Mouse (Mus musculus) embryonic facial prominence, embryonic 13.5 days (tissue): ENCODE data around the gene Khnyn. TPM values are rescaled to one million over a fixed set of nuclear protein-coding genes. Genes with fewer than 3 reads are reported as not detected.

Experiments
- ATAC-seq: fragments of 200-750 bp; cut with Nextera tagmentation; 2 replicates; pipeline ENCODE4 v1.8.0; 2017; ENCODE audit warnings: low read depth; ENCODE audit not compliant: insufficient number of reproducible peaks, insufficient read depth, low FRiP score, low TSS enrichment
- H3K27ac ChIP-seq: fragments of 300-500 bp; sonication (generic); 2 replicates; pipeline ENCODE4 v1.5.1; 2015; ENCODE audit warnings: moderate library complexity, mild to moderate bottlenecking, inconsistent platforms
- H3K27me3 ChIP-seq: fragments of 300-500 bp; sonication (generic); 2 replicates; pipeline ENCODE4 v1.6.1; 2015; ENCODE audit warnings: mild to moderate bottlenecking, inconsistent platforms
- H3K36me3 ChIP-seq: fragments of 300-500 bp; sonication (generic); 2 replicates; pipeline ENCODE4 v1.6.1; 2015; ENCODE audit warnings: mild to moderate bottlenecking, inconsistent platforms
- H3K4me1 ChIP-seq: fragments of 300-500 bp; sonication (generic); 2 replicates; pipeline ENCODE4 v1.6.1; 2015; ENCODE audit warnings: inconsistent platforms
- H3K4me2 ChIP-seq: fragments of 300-500 bp; sonication (generic); 2 replicates; pipeline ENCODE4 v1.6.1; 2015; ENCODE audit warnings: moderate library complexity, mild to moderate bottlenecking, inconsistent platforms
- H3K4me3 ChIP-seq: fragments of 300-500 bp; sonication (generic); 2 replicates; pipeline ENCODE4 v1.5.1; 2015; ENCODE audit warnings: mild to moderate bottlenecking, inconsistent platforms
- H3K9ac ChIP-seq: fragments of 300-500 bp; sonication (generic); 2 replicates; pipeline ENCODE4 v1.6.1; 2015; ENCODE audit warnings: mild to moderate bottlenecking, inconsistent platforms
- H3K9me3 ChIP-seq: fragments of 300-500 bp; sonication (generic); 2 replicates; pipeline ENCODE4 v1.6.1; 2016; ENCODE audit warnings: inconsistent platforms
- WGBS: fragments of 180-500 bp; shearing (Covaris S2); methylation state at CpG from one replicate; pipeline ENCODE4 v1.1.7; 2015; ENCODE audit warnings: mixed read lengths; 5-methylcytosine and 5-hydroxymethylcytosine counted together
- polyA plus RNA-seq: library from polyadenylated mRNA; unstranded; fragments of >200 nt; fragmentation: Nextera tagmentation; extraction: Ambion mirVana; gene quantifications from 2 replicates; pipeline ENCODE4 v1.2.1, GENCODE M21; 2015

Gene Khnyn
- polyA plus RNA-seq, 1 experiment from 2014 or later = 21.0 TPM

- Histone ChIP-seq H3K4me1 (peaks cover 39% of the 10 kb centered on the region), H3K36me3 (peaks cover 45% of the 10 kb centered on the region), H3K9ac (peak overlapping the region; percentile 91), H3K27me3 (no peaks in the 10 kb centered on the region), H3K27ac (peak overlapping the region; percentile 95), H3K4me3 (peak overlapping the region; percentile 77), H3K4me2 (peak overlapping the region; percentile 88), H3K9me3 (no peaks in the 10 kb centered on the region)
- 3% methylated on average over 16 of the region's 16 CpGs for WGBS
- no peak for ATAC-seq
Observed at GRCm38 (mm10) chr14:55885791-55886271, 1.1 kb downstream of the Khnyn start.

DNA sequence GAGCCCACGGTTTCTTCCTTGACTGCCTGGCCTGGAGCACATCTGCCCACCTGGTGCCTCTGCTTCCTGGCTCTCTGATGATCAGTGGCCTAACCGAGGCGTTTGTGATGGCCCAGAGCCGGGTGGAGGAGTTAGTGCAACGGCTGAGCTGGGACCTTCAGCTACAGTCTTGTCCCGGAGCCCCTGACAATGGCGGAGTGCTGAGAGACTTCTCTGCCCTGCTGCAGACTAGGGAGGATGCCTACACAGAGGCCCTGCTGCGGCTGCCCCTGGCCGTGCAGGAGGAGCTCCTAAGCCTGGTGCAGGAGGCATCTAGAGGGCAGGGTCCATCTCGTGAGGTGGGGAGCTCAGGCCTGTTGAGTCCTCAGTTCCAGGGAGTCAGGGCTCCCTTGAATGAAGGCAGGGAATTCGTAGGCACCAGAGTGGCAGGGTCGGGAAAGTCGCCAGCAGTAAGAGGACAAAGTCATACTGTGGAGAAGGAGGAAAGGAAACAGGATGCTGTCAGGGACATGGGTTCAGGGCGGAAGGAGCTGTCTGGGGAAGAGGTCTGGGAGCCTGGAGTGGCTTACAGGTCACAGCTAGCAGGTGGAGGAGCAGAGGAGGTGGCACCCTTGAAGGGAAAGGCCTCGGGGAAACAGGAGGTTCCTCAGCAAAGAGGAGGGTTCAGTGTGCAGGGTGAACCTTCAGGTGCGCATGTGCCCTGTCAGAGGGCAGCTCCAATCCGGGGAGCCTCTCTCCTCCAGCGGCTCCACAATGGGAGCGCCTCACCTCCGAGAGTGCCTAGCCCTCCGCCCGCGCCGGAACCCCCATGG is 2.0 kb downstream of the Khnyn start:
- Histone ChIP-seq H3K27me3 (no peaks in the 10 kb centered on the region), H3K4me2 (peak overlapping the region; percentile 88), H3K4me3 (peak overlapping the region; percentile 77; the same call in 1 of the 2 replicates), H3K27ac (0 out of 2 replicates have a peak overlapping the region, but pooled peaks have one; percentile 39), H3K9ac (peak overlapping the region; percentile 91), H3K4me1 (peaks cover 39% of the 10 kb centered on the region), H3K36me3 (peaks cover 53% of the 10 kb centered on the region), H3K9me3 (no peaks in the 10 kb centered on the region)
- no peak for ATAC-seq
- 82% methylated on average over 24 of the region's 24 CpGs for WGBS

DNA sequence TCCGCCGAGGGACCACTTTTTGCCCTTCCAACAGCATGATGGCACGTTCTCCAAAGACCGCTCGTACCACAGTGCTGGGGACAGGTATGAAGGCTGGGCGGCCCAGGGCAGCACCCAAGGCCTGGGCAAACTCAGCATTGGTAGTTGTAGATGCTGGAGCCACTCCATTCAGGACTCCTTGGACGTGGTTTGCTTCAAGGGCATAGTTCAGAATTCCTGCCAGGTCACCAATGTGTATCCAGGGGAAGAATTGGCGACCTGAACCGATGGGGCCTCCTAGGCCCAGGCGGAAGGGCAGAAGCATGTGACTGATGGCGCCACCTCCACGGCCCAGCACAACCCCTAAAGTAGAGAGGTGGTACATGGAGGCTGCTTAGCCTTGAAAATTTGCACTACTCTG is 12.9 kb downstream of the Khnyn start:
- H3K36me3 ChIP-seq = peaks cover 56% of the 10 kb centered on the region
- no peak overlapping the region for H3K4me2 ChIP-seq
- H3K4me3 ChIP-seq = no peak overlapping the region
- peaks cover 20% of the 10 kb centered on the region for H3K4me1 ChIP-seq
- no peaks in the 10 kb centered on the region for H3K27me3 ChIP-seq
- no peak for ATAC-seq
- no peak overlapping the region for H3K9ac ChIP-seq
- no peaks in the 10 kb centered on the region for H3K9me3 ChIP-seq
- no peak overlapping the region for H3K27ac ChIP-seq
- WGBS = 93% methylated on average over 12 of the region's 12 CpGs

GRCm38 (mm10) chr14:55898947-55899346 is 14.2 kb downstream of the Khnyn start:
- 86% methylated on average over 7 of the region's 7 CpGs for WGBS
- H3K4me1 ChIP-seq = peaks cover 20% of the 10 kb centered on the region
- peak overlapping the region; percentile 32; the same call in 1 of the 2 replicates for H3K9ac ChIP-seq
- no peak for ATAC-seq
- H3K27ac ChIP-seq = peak overlapping the region; percentile 73
- H3K36me3 ChIP-seq = peaks cover 46% of the 10 kb centered on the region
- no peaks in the 10 kb centered on the region for H3K27me3 ChIP-seq
- peak overlapping the region; percentile 74 for H3K4me2 ChIP-seq
- no peaks in the 10 kb centered on the region for H3K9me3 ChIP-seq
- peak overlapping the region; percentile 47; the same call in 1 of the 2 replicates for H3K4me3 ChIP-seq

- Histone ChIP-seq H3K9me3 (no peaks in the 10 kb centered on the region), H3K27me3 (no peaks in the 10 kb centered on the region), H3K4me3 (peak within 1 kb of the TSS; percentile 47), H3K4me1 (peaks cover 20% of the 10 kb centered on the region), H3K36me3 (peaks cover 37% of the 10 kb centered on the region), H3K27ac (peak within 1 kb of the TSS; percentile 73), H3K9ac (peak within 1 kb of the TSS; percentile 77), H3K4me2 (peak within 1 kb of the TSS; percentile 74)
- 2% methylated on average over 39 of the region's 39 CpGs for WGBS
- ATAC-seq = peak; percentile 90
Observed at GRCm38 (mm10) chr14:55899701-55900413, 15.1 kb downstream of the Khnyn start, which contains the start of gene Sdr39u1. Sdr39u1 (minus strand) TSS chr14:55900293.

GRCm38 (mm10) chr14:55900414-55900755 is 15.6 kb downstream of the Khnyn start:
- peak overlapping the region; percentile 73 for H3K27ac ChIP-seq
- 5% methylated on average over 12 of the region's 12 CpGs for WGBS
- H3K4me3 ChIP-seq = peak overlapping the region; percentile 47
- peak overlapping the region; percentile 77 for H3K9ac ChIP-seq
- no peaks in the 10 kb centered on the region for H3K9me3 ChIP-seq
- peaks cover 20% of the 10 kb centered on the region for H3K4me1 ChIP-seq
- peak overlapping the region; percentile 74 for H3K4me2 ChIP-seq
- no peak for ATAC-seq
- peaks cover 32% of the 10 kb centered on the region for H3K36me3 ChIP-seq
- no peaks in the 10 kb centered on the region for H3K27me3 ChIP-seq

DNA sequence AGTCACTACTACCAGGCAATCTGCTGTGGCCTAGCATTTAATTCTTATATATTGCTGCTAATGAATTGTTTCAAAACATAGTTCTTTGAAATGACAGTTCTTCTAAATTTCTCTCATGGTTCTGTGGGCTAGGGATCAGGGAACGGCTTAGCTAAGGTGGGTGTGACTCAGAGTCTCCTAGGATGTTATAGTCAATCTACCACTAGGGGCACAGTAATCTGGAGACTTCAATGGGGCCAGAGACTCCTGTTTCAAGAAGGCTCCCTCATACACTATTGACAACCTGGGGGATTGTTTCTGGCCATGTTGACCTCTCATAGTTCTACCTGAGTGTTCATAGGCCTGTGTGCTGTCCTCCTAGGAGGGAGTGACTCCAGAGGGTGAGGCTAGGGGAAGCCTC is 20.8 kb downstream of the Khnyn start:
- Histone ChIP-seq H3K27ac (no peak overlapping the region), H3K4me1 (peaks cover 8% of the 10 kb centered on the region), H3K9ac (no peak overlapping the region), H3K27me3 (no peaks in the 10 kb centered on the region), H3K36me3 (no peaks in the 10 kb centered on the region), H3K9me3 (no peaks in the 10 kb centered on the region), H3K4me3 (no peak overlapping the region), H3K4me2 (no peak overlapping the region)
- no peak for ATAC-seq
- WGBS = 28% methylated on average over 1 of the region's 1 CpGs

- Histone ChIP-seq H3K4me3 (no peak overlapping the region), H3K36me3 (no peaks in the 10 kb centered on the region), H3K4me2 (no peak overlapping the region), H3K27ac (no peak overlapping the region), H3K9me3 (no peaks in the 10 kb centered on the region), H3K9ac (no peak overlapping the region), H3K4me1 (no peaks in the 10 kb centered on the region), H3K27me3 (no peaks in the 10 kb centered on the region)
- no peak for ATAC-seq
- WGBS = 49% methylated on average over 4 of the region's 4 CpGs
Observed at GRCm38 (mm10) chr14:55913406-55913805, 28.7 kb downstream of the Khnyn start.

- H3K27ac ChIP-seq = no peak overlapping the region
- 0 out of 2 replicates have a peak, but pooled peaks have one; percentile 46 for ATAC-seq
- no peaks in the 10 kb centered on the region for H3K9me3 ChIP-seq
- peak overlapping the region; percentile 38 for H3K4me2 ChIP-seq
- H3K36me3 ChIP-seq = no peaks in the 10 kb centered on the region
- no peak overlapping the region for H3K9ac ChIP-seq
- 37% methylated on average over 14 of the region's 14 CpGs for WGBS
- no peak overlapping the region for H3K4me3 ChIP-seq
- H3K4me1 ChIP-seq = peaks cover 11% of the 10 kb centered on the region; the same call in 1 of the 2 replicates
- H3K27me3 ChIP-seq = no peaks in the 10 kb centered on the region
Observed at GRCm38 (mm10) chr14:55918240-55919082, 33.7 kb downstream of the Khnyn start.

DNA sequence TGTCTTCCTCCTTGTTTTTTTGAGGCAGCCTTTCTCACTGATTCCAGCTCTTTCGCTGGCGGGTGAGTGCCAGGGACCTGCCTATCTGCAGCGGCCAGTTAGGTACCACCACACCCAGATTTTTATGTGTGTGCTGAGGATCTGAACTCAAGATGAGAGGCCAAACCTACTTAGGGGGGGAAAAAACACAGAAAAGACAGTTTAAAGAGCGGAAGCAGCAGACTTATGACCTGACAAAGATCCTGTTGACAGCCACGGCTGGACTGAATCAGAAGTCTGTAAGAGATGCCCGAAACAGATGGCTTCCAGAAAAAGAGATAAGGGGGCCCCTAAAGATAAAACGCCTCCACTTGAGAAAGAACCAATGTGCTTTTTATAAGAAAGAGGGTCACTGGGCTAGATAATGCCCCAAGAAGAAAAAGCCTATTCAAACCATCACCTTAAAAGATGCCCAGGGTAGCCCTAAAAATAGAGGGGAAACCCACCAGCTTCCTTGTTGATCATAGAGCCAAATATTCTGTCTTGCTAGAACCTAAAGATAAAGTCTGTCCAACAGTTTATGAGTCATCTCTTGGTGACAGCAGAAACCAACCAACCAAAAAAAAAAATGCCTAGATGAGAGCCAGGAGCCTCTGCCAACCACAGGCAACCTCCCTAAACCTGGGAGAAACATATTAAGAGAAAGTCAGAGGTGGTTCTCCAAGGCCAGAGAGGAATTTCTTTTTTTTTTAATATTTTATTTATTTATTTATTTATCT is 37.9 kb downstream of the Khnyn start:
- no peak overlapping the region for H3K4me3 ChIP-seq
- 62% methylated on average over 7 of the region's 7 CpGs for WGBS
- H3K9ac ChIP-seq = no peak overlapping the region
- no peak overlapping the region for H3K4me2 ChIP-seq
- no peak for ATAC-seq
- H3K4me1 ChIP-seq = peaks cover 11% of the 10 kb centered on the region; the same call in 1 of the 2 replicates
- no peak overlapping the region for H3K27ac ChIP-seq
- H3K36me3 ChIP-seq = no peaks in the 10 kb centered on the region
- H3K9me3 ChIP-seq = no peaks in the 10 kb centered on the region
- no peaks in the 10 kb centered on the region for H3K27me3 ChIP-seq
